Mouse (Mus musculus): ENCODE measurements at regions not wholly inside any gene's neighbourhood (a gene's known extent, or its start where the extent isn't known, plus 50 kb on each side); places are given as distances from the start of the nearest gene placed in this dataset.

DNA sequence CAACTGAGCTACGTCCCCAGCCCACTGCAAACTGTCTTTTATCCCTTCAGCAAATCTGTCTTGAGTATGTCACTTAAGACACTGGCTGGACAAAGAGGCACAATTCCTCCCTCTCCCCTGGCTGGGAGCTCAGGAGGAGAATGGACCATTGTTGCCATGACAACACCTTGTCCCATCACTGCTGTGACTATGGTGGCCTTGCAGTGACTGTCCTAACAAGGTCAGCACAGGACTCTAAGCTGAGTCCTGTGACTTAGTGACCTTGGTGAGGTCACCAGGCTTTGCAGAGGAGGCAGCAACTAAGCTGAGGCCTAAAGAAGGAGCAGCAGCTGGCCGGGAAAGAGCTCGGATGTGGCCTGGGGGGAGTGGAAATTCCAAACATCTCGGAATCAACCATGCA is 70.0 kb upstream of the Aldh1b1 start:
- H3K4me2 ChIP-seq (replicated peaks), result no peak overlapping the region
- ATAC-seq (ENCODE audit: low FRiP score, low read depth), result no peak
- H3K9me3 ChIP-seq, result no peaks in the 10 kb centered on the region
- WGBS, result 36% methylated on average over 4 of the region's 4 CpGs
- H3K36me3 ChIP-seq, result no peaks in the 10 kb centered on the region
- no peak overlapping the region for H3K9ac ChIP-seq
- H3K4me1 ChIP-seq, result peaks cover 67% of the 10 kb centered on the region
- H3K27ac ChIP-seq, result no peak overlapping the region
- H3K27me3 ChIP-seq, result 0 out of 2 replicates have a peak, but pooled peaks cover 3% of the 10 kb centered on the region
- H3K4me3 ChIP-seq, result no peak overlapping the region

DNA sequence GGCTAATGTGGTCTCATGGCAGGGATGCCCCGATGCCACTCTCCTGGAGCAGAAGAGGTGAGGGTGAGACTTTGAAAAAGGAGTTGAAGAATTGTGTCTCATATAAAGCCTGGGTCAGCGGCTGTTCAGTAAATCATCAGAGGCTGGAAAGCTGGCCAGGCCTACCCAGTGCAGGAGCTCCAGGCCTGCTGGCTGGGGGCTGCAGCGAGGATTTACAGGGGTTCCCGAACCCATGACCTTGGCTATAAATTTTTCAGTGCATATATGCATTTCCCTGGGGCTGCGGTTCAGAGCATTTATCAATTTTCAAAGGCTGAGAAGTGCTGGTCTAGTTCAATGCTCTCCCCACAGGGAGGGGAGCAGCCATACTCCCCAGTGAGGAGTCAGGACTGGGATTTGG is 70.9 kb upstream of the Aldh1b1 start:
- H3K4me2 ChIP-seq (replicated peaks), result no peak overlapping the region
- H3K4me3 ChIP-seq, result no peak overlapping the region
- no peak for ATAC-seq (ENCODE audit: low FRiP score, low read depth)
- no peak overlapping the region for H3K27ac ChIP-seq
- no peaks in the 10 kb centered on the region for H3K36me3 ChIP-seq
- peaks cover 3% of the 10 kb centered on the region; the same call in 1 of the 2 replicates for H3K27me3 ChIP-seq
- no peak overlapping the region; the same call in 1 of the 2 replicates for H3K9ac ChIP-seq
- H3K4me1 ChIP-seq, result peaks cover 69% of the 10 kb centered on the region
- H3K9me3 ChIP-seq, result no peaks in the 10 kb centered on the region
- WGBS, result 49% methylated on average over 5 of the region's 5 CpGs

DNA sequence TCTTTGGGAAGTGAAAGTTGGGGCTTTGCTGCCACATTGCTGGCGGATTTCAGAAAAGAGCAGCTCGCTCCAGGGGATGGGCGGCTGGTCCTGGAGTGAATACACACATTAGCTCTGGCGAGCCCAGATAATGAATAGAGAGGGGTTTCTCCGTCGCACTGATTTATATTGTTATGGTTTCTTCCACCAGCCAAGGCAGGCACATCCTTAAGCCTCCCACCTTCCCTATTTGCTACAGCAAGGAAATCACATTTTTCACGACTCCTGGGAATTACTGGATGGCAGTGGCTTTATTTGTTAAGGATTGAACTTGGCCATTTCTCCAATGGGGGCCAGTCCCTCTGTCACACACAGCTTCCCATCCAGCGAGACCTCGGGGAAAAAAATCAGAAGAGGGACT is 71.3 kb upstream of the Aldh1b1 start:
- peaks cover 3% of the 10 kb centered on the region; the same call in 1 of the 2 replicates for H3K27me3 ChIP-seq
- 70% methylated on average over 9 of the region's 9 CpGs for whole genome bisulfite sequencing
- no peaks in the 10 kb centered on the region for H3K9me3 ChIP-seq
- peaks cover 69% of the 10 kb centered on the region for H3K4me1 ChIP-seq
- H3K4me3 ChIP-seq, result no peak overlapping the region
- H3K4me2 ChIP-seq (replicated peaks), result no peak overlapping the region
- H3K27ac ChIP-seq, result no peak overlapping the region
- no peak for ATAC-seq (ENCODE audit: low FRiP score, low read depth)
- H3K36me3 ChIP-seq, result no peaks in the 10 kb centered on the region
- H3K9ac ChIP-seq, result no peak overlapping the region

DNA sequence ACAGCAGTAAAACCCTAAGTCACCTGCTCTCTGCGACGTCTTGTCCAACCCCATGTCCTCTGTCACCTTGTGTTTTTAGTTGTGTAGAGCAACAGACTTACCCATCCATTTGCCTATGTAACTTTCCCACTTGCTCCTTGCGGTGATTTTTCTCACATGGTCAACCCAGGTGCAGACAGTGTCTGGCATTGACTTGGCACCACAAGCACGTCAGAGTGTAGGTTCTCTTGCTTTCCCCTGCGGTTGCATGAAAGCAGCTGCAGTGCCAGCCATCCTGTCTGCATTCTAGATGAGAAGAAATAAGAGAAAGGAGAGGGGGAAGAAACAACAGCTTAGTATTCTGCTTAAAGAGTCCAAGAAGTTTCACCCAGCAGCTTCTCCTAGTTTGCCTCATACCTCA is 72.0 kb upstream of the Aldh1b1 start:
- Histone ChIP-seq H3K4me2 (replicated peaks) (no peak overlapping the region), H3K27ac (no peak overlapping the region), H3K36me3 (no peaks in the 10 kb centered on the region), H3K4me1 (peaks cover 69% of the 10 kb centered on the region), H3K9ac (no peak overlapping the region), H3K4me3 (no peak overlapping the region), H3K27me3 (peaks cover 3% of the 10 kb centered on the region; the same call in 1 of the 2 replicates), H3K9me3 (no peaks in the 10 kb centered on the region)
- WGBS, result 87% methylated on average over 5 of the region's 5 CpGs
- ATAC-seq (ENCODE audit: low FRiP score, low read depth), result no peak

DNA sequence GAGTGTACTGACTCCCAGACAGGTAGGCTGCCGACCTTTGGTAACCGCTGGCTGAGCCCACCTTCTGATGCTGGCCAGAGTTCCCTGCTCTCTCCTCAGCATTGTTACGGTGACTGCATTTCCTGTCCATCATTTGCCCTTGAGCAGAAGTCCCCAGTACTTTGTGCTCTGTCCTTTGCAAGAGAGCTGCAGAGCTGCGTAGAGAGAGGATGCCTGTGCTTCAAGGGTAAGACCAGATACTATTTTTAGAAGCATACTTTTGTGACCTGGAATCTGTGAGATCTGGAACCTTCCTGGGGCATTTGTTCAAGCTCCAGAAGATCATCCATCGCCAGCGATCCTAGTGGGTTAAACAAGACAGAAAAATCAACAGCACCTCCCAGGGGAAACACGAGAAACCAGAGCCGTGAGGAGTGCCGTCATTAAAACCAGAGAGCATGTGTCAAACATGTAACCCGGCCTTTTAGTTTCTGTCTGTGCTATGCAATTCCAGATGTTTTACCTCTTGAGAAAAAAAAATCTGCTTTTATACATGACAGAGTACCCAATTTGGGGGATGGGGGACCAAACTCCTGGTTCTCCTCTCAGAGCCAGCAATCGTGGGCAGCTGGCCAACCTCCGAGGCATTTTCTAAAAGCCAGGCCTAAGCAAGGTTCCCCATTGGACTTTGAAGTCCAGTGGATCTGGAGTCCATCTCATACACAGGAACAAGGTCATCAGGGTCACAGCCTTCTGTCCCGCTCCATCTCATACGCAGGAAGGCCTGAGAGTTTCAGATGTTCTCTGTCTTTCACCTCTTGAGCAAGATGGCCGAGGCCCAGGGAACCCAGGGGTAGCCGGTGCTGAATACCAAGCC is 73.5 kb upstream of the Aldh1b1 start:
- Histone ChIP-seq H3K4me1 (peaks cover 58% of the 10 kb centered on the region), H3K9ac (no peak overlapping the region), H3K27ac (0 out of 2 replicates have a peak overlapping the region, but pooled peaks have one; percentile 49), H3K4me2 (replicated peaks) (0 out of 2 replicates have a peak overlapping the region, but pooled peaks have one; percentile 1), H3K36me3 (no peaks in the 10 kb centered on the region), H3K9me3 (no peaks in the 10 kb centered on the region), H3K4me3 (no peak overlapping the region), H3K27me3 (peaks cover 3% of the 10 kb centered on the region; the same call in 1 of the 2 replicates)
- WGBS, result 38% methylated on average over 16 of the region's 16 CpGs
- peak; percentile 59; the same call in 1 of the 2 replicates for ATAC-seq (ENCODE audit: low FRiP score, low read depth)

DNA sequence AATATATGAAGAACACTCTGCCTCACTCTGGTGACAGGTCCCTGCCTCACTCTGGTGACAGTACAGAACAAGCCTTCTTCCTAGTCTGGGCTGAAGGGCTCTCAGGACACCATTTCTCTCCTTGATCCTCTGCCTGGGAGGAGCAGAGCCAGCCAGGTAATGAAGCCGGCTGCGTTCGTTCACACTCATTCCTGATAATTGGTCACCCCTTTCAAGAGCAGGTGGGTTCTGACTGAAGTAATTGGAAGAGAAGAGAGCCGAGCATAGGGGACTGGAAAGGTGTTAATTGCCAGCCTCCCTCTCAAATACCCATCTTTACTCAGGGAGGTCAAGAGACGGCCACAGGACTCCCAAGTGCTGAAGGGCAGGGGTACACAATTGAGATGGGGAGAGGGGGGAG is 78.5 kb upstream of the Aldh1b1 start:
- ATAC-seq (ENCODE audit: low FRiP score, low read depth), result no peak
- Histone ChIP-seq H3K27ac (no peak overlapping the region), H3K36me3 (no peaks in the 10 kb centered on the region), H3K4me2 (replicated peaks) (no peak overlapping the region), H3K27me3 (no peaks in the 10 kb centered on the region; the same call in 1 of the 2 replicates), H3K9ac (no peak overlapping the region), H3K4me1 (peaks cover 22% of the 10 kb centered on the region), H3K4me3 (no peak overlapping the region), H3K9me3 (no peaks in the 10 kb centered on the region)
- WGBS, result 27% methylated on average over 5 of the region's 5 CpGs

DNA sequence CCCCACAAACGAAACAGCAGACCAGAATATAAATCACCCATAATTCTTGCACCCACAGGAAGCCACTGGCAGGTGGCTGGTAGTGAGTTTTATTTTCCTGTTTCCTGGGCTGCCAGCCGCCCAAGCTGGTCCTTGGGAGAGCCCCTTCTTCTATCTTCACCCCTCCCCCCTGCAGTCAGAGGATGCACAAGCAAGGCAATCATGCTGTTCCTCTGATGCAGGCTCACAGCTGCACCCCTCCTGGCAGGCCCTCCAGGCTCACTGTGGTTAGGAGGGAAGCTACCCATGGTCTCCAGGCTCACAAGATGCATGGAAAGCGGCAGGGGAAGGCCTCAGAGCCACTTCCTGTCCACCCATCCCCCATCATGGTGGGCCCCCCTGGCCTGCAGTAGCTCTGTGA is 79.3 kb upstream of the Aldh1b1 start:
- Histone ChIP-seq H3K36me3 (no peaks in the 10 kb centered on the region), H3K9me3 (no peaks in the 10 kb centered on the region), H3K27me3 (no peaks in the 10 kb centered on the region; the same call in 1 of the 2 replicates), H3K9ac (no peak overlapping the region), H3K4me1 (peaks cover 14% of the 10 kb centered on the region), H3K4me3 (no peak overlapping the region), H3K27ac (no peak overlapping the region), H3K4me2 (replicated peaks) (no peak overlapping the region)
- 35% methylated on average over 3 of the region's 3 CpGs for WGBS
- ATAC-seq (ENCODE audit: low FRiP score, low read depth), result no peak

DNA sequence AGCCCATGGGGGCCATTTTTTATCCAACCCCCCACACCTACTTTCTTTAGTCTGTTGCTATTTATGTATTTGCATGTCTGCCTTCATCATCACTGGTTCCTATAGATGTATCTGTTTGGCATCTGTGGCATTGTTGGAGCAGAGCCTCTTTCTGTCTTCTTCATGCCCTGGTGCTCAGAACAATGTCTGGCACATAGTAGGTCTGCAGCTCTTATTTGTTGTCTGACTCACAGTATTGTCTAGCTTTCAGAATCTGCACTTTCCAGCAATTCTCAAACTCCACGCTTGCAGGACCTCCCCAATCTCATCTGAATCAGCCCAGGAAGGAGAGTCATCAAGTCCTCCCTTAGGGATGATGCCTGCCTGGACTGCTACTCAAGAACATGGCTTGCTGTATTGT is 82.9 kb upstream of the Aldh1b1 start:
- Histone ChIP-seq H3K9me3 (no peaks in the 10 kb centered on the region), H3K4me3 (no peak overlapping the region), H3K36me3 (no peaks in the 10 kb centered on the region), H3K27ac (no peak overlapping the region), H3K9ac (no peak overlapping the region), H3K27me3 (no peaks in the 10 kb centered on the region), H3K4me1 (peaks cover 18% of the 10 kb centered on the region), H3K4me2 (replicated peaks) (no peak overlapping the region)
- 71% methylated on average over 1 of the region's 1 CpGs for WGBS
- ATAC-seq (ENCODE audit: low FRiP score, low read depth), result no peak

DNA sequence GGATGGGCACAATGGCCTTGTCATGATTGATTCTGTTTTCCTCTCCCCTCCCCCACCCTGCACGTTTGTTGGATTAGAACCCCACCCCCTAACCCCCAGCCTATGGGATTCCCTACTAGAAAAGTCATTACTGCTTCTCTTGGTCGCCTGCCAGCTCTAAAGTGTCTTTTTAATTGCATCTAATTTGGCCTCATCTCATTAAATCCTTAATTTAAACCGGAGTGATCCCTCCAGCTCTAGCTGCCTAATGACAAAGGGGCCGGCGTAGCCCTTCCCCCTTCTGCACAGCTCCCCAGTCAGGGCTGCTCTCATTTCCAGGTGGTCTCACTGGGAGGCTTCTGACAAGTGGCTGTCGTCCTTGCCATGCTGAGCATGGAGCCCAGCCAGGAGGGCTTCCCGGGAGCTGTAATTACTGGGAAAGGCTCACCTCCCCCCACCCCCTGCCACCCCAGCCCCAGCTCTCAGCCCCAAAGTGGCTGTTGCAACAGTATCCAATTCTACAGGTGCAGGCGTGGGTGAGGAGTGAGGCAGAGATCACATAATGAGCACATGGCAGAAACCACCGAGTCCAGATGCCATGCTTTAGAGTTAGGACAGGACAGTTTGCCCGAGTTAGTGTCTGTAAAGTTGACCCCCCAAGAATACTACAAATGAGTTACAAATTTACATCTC is 84.8 kb upstream of the Aldh1b1 start:
- Histone ChIP-seq H3K27ac (no peak overlapping the region), H3K9me3 (no peaks in the 10 kb centered on the region), H3K36me3 (no peaks in the 10 kb centered on the region), H3K4me1 (peaks cover 13% of the 10 kb centered on the region), H3K4me3 (no peak overlapping the region), H3K9ac (no peak overlapping the region), H3K27me3 (no peaks in the 10 kb centered on the region), H3K4me2 (replicated peaks) (no peak overlapping the region)
- 6% methylated on average over 10 of the region's 10 CpGs for WGBS
- no peak for ATAC-seq (ENCODE audit: low FRiP score, low read depth)

DNA sequence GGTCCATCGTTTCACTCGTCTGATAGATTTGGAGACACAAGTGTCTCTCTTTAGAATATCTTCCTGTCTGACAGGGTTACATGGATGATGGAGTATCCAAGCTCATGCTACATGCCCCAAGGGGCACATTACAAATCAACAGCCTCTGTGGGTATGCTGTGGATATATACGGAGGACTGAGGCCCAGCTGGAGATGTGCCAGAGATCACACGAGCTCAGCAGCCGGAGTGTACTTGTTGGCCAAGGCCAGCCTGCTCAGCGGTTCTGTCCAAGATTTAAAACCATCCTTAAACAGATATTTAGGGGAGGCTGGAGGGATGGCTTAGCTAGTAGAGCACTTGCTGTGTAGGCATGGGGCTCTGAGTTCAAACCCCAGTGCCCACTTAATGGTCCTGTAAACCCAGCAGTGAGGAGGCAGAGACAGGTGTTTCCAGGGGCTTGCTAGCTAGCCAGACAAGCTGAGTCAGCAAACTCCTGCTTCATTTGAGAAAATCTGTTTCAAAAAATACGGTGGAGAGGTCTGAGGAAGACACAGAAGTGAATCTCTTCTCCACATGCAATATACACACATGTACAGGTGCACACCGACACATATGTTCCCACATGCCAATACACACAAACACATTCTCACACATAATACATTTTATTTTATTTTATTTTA is 85.6 kb upstream of the Aldh1b1 start:
- H3K4me1 ChIP-seq, result peaks cover 13% of the 10 kb centered on the region
- no peak overlapping the region for H3K9ac ChIP-seq
- H3K27me3 ChIP-seq, result no peaks in the 10 kb centered on the region
- H3K4me3 ChIP-seq, result no peak overlapping the region
- no peaks in the 10 kb centered on the region for H3K9me3 ChIP-seq
- 51% methylated on average over 8 of the region's 8 CpGs for WGBS
- no peak for ATAC-seq (ENCODE audit: low FRiP score, low read depth)
- no peak overlapping the region for H3K27ac ChIP-seq
- no peaks in the 10 kb centered on the region for H3K36me3 ChIP-seq
- no peak overlapping the region for H3K4me2 ChIP-seq (replicated peaks)

DNA sequence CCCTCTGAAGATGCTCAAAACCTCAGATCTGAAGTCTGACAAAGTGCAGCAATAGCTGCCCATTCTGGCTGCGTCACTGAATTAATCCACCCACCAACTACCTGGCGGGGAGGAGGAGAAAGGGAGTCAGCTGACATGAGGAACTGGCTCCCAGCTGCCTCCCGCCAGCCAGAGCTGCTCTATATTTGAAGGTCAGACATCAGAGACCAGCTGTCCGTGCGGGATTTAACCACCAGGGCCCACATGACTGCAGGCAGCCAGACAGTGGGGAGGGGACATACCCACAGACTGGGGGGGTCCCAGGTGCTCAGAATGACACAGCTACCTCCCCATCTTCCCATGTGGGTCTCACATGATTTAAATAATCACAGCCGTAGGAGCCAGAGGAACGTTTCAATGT is 94.8 kb upstream of the Aldh1b1 start:
- H3K4me1 ChIP-seq, result no peaks in the 10 kb centered on the region
- H3K4me3 ChIP-seq, result no peak overlapping the region
- H3K9me3 ChIP-seq, result no peaks in the 10 kb centered on the region; the same call in 1 of the 2 replicates
- no peaks in the 10 kb centered on the region for H3K36me3 ChIP-seq
- no peak overlapping the region for H3K9ac ChIP-seq
- no peak for ATAC-seq (ENCODE audit: low FRiP score, low read depth)
- peaks cover 14% of the 10 kb centered on the region; the same call in 1 of the 2 replicates for H3K27me3 ChIP-seq
- H3K4me2 ChIP-seq (replicated peaks), result no peak overlapping the region
- no peak overlapping the region for H3K27ac ChIP-seq
- 43% methylated on average over 7 of the region's 7 CpGs for WGBS

DNA sequence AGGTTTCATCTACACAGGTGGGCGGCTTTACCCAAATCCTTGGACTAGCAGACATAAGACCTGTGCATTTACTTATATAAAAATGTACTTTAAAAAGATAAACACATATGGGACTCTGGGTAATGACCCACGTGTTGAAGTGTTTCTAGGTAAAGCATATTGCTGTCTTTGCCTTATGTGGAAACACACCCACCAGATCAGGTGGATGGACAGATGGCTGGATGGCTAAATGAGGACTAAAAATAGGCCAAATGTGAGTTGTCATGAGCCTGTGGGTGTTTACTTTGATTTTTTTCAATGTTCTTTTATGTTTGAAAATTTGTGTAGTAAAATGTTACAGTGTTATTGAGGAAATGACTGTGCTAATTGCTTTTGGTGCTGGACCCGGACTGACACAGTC is 99.2 kb upstream of the Aldh1b1 start:
- Histone ChIP-seq H3K27me3 (peaks cover 9% of the 10 kb centered on the region; the same call in 1 of the 2 replicates), H3K9ac (no peak overlapping the region), H3K4me3 (no peak overlapping the region), H3K4me2 (replicated peaks) (no peak overlapping the region), H3K4me1 (no peaks in the 10 kb centered on the region), H3K36me3 (no peaks in the 10 kb centered on the region), H3K9me3 (no peaks in the 10 kb centered on the region; the same call in 1 of the 2 replicates), H3K27ac (no peak overlapping the region)
- ATAC-seq (ENCODE audit: low FRiP score, low read depth), result no peak
- 70% methylated on average over 3 of the region's 3 CpGs for WGBS
